Comparison of ENCODE assay signal across 15 mouse cellular contexts in genomic region chr12:58334163-58334562, GRCm38 (mm10).
DNase-seq lines count a peak whose midpoint lies in the region; ATAC-seq and TF ChIP-seq lines count a peak whose summit lies in the region.
"Had no signal": no experiment of that assay in that cellular context is flagged by ENCODE, and none has a peak within 500 bp of the region (broad histone marks: within the 10 kb centered on the region; RNA-seq: fewer than 3 reads in every experiment).

No protein-coding gene starts in this region.

- intact Hi-C loops in heart, postnatal 25 days (cut with DNase I), result no loop called here
- intact Hi-C loops in left cerebral cortex, postnatal 14 days (cut with DNase I), result no loop called here

- ATAC-seq in heart, postnatal 0 days (ENCODE audit: insufficient read depth, low read depth), result no peak
- peak; percentile 14; the same call in 1 of the 2 replicates for ATAC-seq in lung, embryonic 15.5 days (ENCODE audit: borderline replicate concordance, extremely low read depth, low FRiP score, low TSS enrichment)
- ATAC-seq: hindbrain, postnatal 0 days had no signal

- no peaks in the 10 kb centered on the region for H3K27me3 ChIP-seq in heart, postnatal 0 days (ENCODE audit: control insufficient read depth, insufficient read depth, low read length)
- no peaks in the 10 kb centered on the region for H3K27me3 ChIP-seq in lung, embryonic 15.5 days
- H3K27me3 ChIP-seq: limb, embryonic 12.5 days; neural tube, embryonic 13.5 days had no signal

- in situ Hi-C loops in ES-E14 (cut with MboI; ENCODE audit: low sequenced_read_pairs in 2 of 2, unreplicated experiment in 2 of 2), result no loop called here

- H3K27ac ChIP-seq in heart, postnatal 0 days (ENCODE audit: low read depth), result no peak overlapping the region
- H3K27ac ChIP-seq in ES-E14 (ENCODE audit: insufficient read depth, low read depth, low read length, poor library complexity, severe bottlenecking), result no peak overlapping the region
- H3K27ac ChIP-seq in lung, embryonic 15.5 days, result no peak overlapping the region
- H3K27ac ChIP-seq: hindbrain, postnatal 0 days; limb, embryonic 12.5 days; liver, embryonic 14.5 days; neural tube, embryonic 13.5 days had no signal

- no peak overlapping the region for H3K4me3 ChIP-seq in heart, postnatal 0 days (ENCODE audit: low read depth, low read length)
- H3K4me3 ChIP-seq in ES-E14 (ENCODE audit: insufficient read depth in 1 of 2, low read depth in 1 of 2, low read length in 2 of 2, poor library complexity in 1 of 2, severe bottlenecking in 1 of 2), result no peak overlapping the region
- H3K4me3 ChIP-seq in lung, embryonic 15.5 days, result no peak overlapping the region
- H3K4me3 ChIP-seq: limb, embryonic 12.5 days; neural tube, embryonic 13.5 days had no signal

- no peaks in the 10 kb centered on the region for H3K36me3 ChIP-seq in heart, postnatal 0 days (replicated peaks; ENCODE audit: control insufficient read depth, insufficient read depth, low read length)
- no peaks in the 10 kb centered on the region for H3K36me3 ChIP-seq in ES-E14 (ENCODE audit: control insufficient read depth, insufficient read depth, low read length, poor library complexity, severe bottlenecking)
- no peaks in the 10 kb centered on the region for H3K36me3 ChIP-seq in lung, embryonic 15.5 days
- H3K36me3 ChIP-seq: limb, embryonic 12.5 days; neural tube, embryonic 13.5 days had no signal

- no peak for DNase-seq in heart, postnatal 0 days (ENCODE audit: low spot score)
- no peak for DNase-seq in heart, postnatal 25 days (ENCODE audit: low spot score)
- DNase-seq in 416B (ENCODE audit: low read depth) (peak; percentile 39), ES-E14 (ENCODE audit: low read depth, low spot score) (peak; percentile 15)
- DNase-seq in left cerebral cortex, postnatal 14 days (ENCODE audit: low spot score in 2 of 2), result no peak
- DNase-seq in cerebellum, adult 8-10 months, result no peak
- DNase-seq in layer of hippocampus, postnatal 36 days, result no peak
- DNase-seq: cerebellum, postnatal 36 days; kidney, postnatal 14 days; right cerebral cortex, postnatal 4 days had no signal

- no peak overlapping the region for H3K4me2 ChIP-seq in heart, postnatal 0 days (ENCODE audit: low read depth, low read length)
- no peak overlapping the region for H3K4me2 ChIP-seq in lung, embryonic 15.5 days
- H3K4me2 ChIP-seq: limb, embryonic 12.5 days; neural tube, embryonic 13.5 days had no signal

- TF ChIP-seq CTCF in heart, postnatal 0 days (IDR thresholded peaks at IDR 0.05; ENCODE audit: low read depth), result 0 out of 2 replicates have a peak, but pooled peaks have one; percentile 3

- no peaks in the 10 kb centered on the region for H3K9me3 ChIP-seq in heart, postnatal 0 days (replicated peaks; ENCODE audit: control insufficient read depth, low read length)
- no peaks in the 10 kb centered on the region for H3K9me3 ChIP-seq in ES-E14 (ENCODE audit: control insufficient read depth, insufficient read depth, low read depth, low read length)
- no peaks in the 10 kb centered on the region for H3K9me3 ChIP-seq in lung, embryonic 15.5 days
- H3K9me3 ChIP-seq: limb, embryonic 12.5 days; neural tube, embryonic 13.5 days had no signal

- TF ChIP-seq EP300 in heart, postnatal 0 days (IDR thresholded peaks at IDR 0.05; ENCODE audit: low read depth), result no peak

- H3K4me1 ChIP-seq in heart, postnatal 0 days (ENCODE audit: control insufficient read depth, insufficient read depth), result no peaks in the 10 kb centered on the region
- H3K4me1 ChIP-seq in ES-E14 (ENCODE audit: control insufficient read depth in 2 of 2, insufficient read depth in 2 of 2, low read length in 2 of 2, poor library complexity in 1 of 2), result no peaks in the 10 kb centered on the region
- no peaks in the 10 kb centered on the region for H3K4me1 ChIP-seq in lung, embryonic 15.5 days
- H3K4me1 ChIP-seq: neural tube, embryonic 13.5 days had no signal

- H3K9ac ChIP-seq in heart, postnatal 0 days (replicated peaks; ENCODE audit: low read depth, low read length), result no peak overlapping the region
- H3K9ac ChIP-seq in ES-E14 (ENCODE audit: insufficient read depth, low read depth, low read length, poor library complexity, severe bottlenecking), result no peak overlapping the region
- no peak overlapping the region for H3K9ac ChIP-seq in lung, embryonic 15.5 days
- H3K9ac ChIP-seq: limb, embryonic 12.5 days; liver, embryonic 14.5 days; neural tube, embryonic 13.5 days had no signal

TF ChIP-seq in ES-E14, 5 proteins besides CTCF, POLR2A, EP300 and RAD21:
- TF ChIP-seq ZC3H11A (IDR thresholded peaks at IDR 0.05; ENCODE audit: borderline replicate concordance, low read depth, low read length) (no peak), CHD2 (IDR thresholded peaks at IDR 0.05; ENCODE audit: low read depth, low read length) (no peak), ZNF384 (IDR thresholded peaks at IDR 0.05; ENCODE audit: low read depth, low read length) (no peak), HCFC1 (IDR thresholded peaks at IDR 0.05; ENCODE audit: borderline replicate concordance, insufficient read depth, low read length) (no peak), MAFK (IDR thresholded peaks at IDR 0.05; ENCODE audit: insufficient read depth, low read depth, low read length) (no peak)

Comparison
In these comparisons a context has a peak if more than half of its experiments do, and no peak if none do; other contexts are left out.
1. DNase-seq: peak in 416B (single experiment) and ES-E14 (single experiment); none in heart, postnatal 0 days (single experiment), heart, postnatal 25 days (single experiment), left cerebral cortex, postnatal 14 days (0 of 2), cerebellum, adult 8-10 months (single experiment) and layer of hippocampus, postnatal 36 days (0 of 2).